Mouse (Mus musculus): Measurements from ENCODE around the gene Ptprd. TPM values are rescaled to one million over a fixed set of nuclear protein-coding genes. Genes with fewer than 3 reads are reported as not detected.

The Ptprd gene
- total and polyA plus RNA-seq, 3 experiments = not detected

DNA sequence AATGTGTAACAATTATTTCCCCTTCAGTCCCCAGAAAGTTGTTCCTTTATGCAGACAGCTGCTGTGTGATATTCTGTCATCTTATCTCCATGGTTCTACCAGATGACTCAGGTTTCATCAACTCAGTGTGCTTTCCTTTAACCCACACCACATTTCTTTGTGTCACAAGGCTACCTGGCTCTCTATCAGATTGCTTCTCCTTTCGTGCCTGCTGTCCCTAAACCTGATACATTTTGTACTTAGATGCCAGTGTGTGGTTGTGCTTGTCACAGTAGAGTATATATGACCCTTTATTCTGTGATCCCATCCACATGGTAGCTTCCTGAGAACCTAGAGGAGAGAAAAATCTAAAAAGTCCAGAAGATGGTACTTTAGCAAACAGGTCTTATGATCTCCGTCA lies 1445.3 kb downstream of the Ptprd start:
- TF ChIP-seq CHD1 (IDR thresholded peaks at IDR 0.05; ENCODE audit: low read depth, low read length) = no peak
- DNase-seq (ENCODE audit: low read depth, low spot score) = no peak
- Histone ChIP-seq H3K9ac (ENCODE audit: control insufficient read depth, low read depth, low read length, poor library complexity, severe bottlenecking) (no peak overlapping the region), H3K36me3 (ENCODE audit: control insufficient read depth in 1 of 2, insufficient read depth in 2 of 2, low read length in 2 of 2) (no peaks in the 10 kb centered on the region), H3K27ac (ENCODE audit: control insufficient read depth, low read depth, low read length) (no peak overlapping the region), H3K4me1 (ENCODE audit: control insufficient read depth in 1 of 2, insufficient read depth in 2 of 2, low read length in 2 of 2) (no peaks in the 10 kb centered on the region), H3K27me3 (ENCODE audit: control insufficient read depth in 1 of 2, insufficient read depth in 2 of 2, low read length in 2 of 2) (no peaks in the 10 kb centered on the region), H3K79me2 (ENCODE audit: control insufficient read depth, insufficient read depth, low read length, poor library complexity) (no peaks in the 10 kb centered on the region), H3K4me3 (ENCODE audit: control insufficient read depth in 1 of 2, insufficient read depth in 1 of 2, low read depth in 2 of 2, low read length in 2 of 2) (no peak overlapping the region), H3K9me3 (replicated peaks; ENCODE audit: insufficient read depth, low read length) (no peaks in the 10 kb centered on the region)

GRCm38 (mm10) chr4:76750709-76751108 lies 1461.1 kb downstream of the Ptprd start:
- Histone ChIP-seq H3K4me3 (ENCODE audit: control insufficient read depth in 1 of 2, insufficient read depth in 1 of 2, low read depth in 2 of 2, low read length in 2 of 2) (no peak overlapping the region), H3K27me3 (ENCODE audit: control insufficient read depth in 1 of 2, insufficient read depth in 2 of 2, low read length in 2 of 2) (no peaks in the 10 kb centered on the region), H3K27ac (ENCODE audit: control insufficient read depth, low read depth, low read length) (no peak overlapping the region), H3K36me3 (ENCODE audit: control insufficient read depth in 1 of 2, insufficient read depth in 2 of 2, low read length in 2 of 2) (no peaks in the 10 kb centered on the region), H3K9me3 (replicated peaks; ENCODE audit: insufficient read depth, low read length) (no peaks in the 10 kb centered on the region), H3K4me1 (ENCODE audit: control insufficient read depth in 1 of 2, insufficient read depth in 2 of 2, low read length in 2 of 2) (no peaks in the 10 kb centered on the region), H3K9ac (ENCODE audit: control insufficient read depth, low read depth, low read length, poor library complexity, severe bottlenecking) (no peak overlapping the region), H3K79me2 (ENCODE audit: control insufficient read depth, insufficient read depth, low read length, poor library complexity) (no peaks in the 10 kb centered on the region)
- no peak for DNase-seq (ENCODE audit: low read depth, low spot score)
- no peak for TF ChIP-seq ETS1 (IDR thresholded peaks at IDR 0.05; ENCODE audit: low read depth, low read length)
- no peak for TF ChIP-seq ZKSCAN1 (IDR thresholded peaks at IDR 0.05; ENCODE audit: low read depth, low read length)
- no peak for TF ChIP-seq USF2 (IDR thresholded peaks at IDR 0.05; ENCODE audit: borderline replicate concordance in 1 of 2, insufficient read depth in 1 of 2, low read depth in 1 of 2, low read length in 2 of 2)
- no peak for TF ChIP-seq MXI1 (IDR thresholded peaks at IDR 0.05; ENCODE audit: low read depth, low read length)
- TF ChIP-seq NELFE (IDR thresholded peaks at IDR 0.05; ENCODE audit: low read depth, low read length) = no peak
- no peak for TF ChIP-seq HCFC1 (IDR thresholded peaks at IDR 0.05; ENCODE audit: low read depth, low read length)
- TF ChIP-seq TBP (IDR thresholded peaks at IDR 0.05; ENCODE audit: low read depth, low read length) = no peak
- no peak for TF ChIP-seq MYC (IDR thresholded peaks at IDR 0.05; ENCODE audit: low read depth, low read length)
- TF ChIP-seq MAFK (IDR thresholded peaks at IDR 0.05; ENCODE audit: borderline replicate concordance, low read depth, low read length) = no peak
- no peak for TF ChIP-seq RAD21 (IDR thresholded peaks at IDR 0.05; ENCODE audit: low read depth, low read length)
- TF ChIP-seq POLR2AphosphoS2 (IDR thresholded peaks at IDR 0.05; ENCODE audit: low read length) = no peak
- no peak for TF ChIP-seq MAZ (IDR thresholded peaks at IDR 0.05; ENCODE audit: low read depth, low read length)
- no peak for TF ChIP-seq ZC3H11A (IDR thresholded peaks at IDR 0.05; ENCODE audit: low read depth, low read length)
- TF ChIP-seq TCF12 (IDR thresholded peaks at IDR 0.05; ENCODE audit: low read depth, low read length) = no peak
- no peak for TF ChIP-seq MEF2A (IDR thresholded peaks at IDR 0.05; ENCODE audit: extremely low read depth, insufficient replicate concordance, low read depth, low read length, poor library complexity, severe bottlenecking)
- TF ChIP-seq ZNF384 (IDR thresholded peaks at IDR 0.05; ENCODE audit: low read depth, low read length) = no peak

Data from MEL (cell line).